Mouse (Mus musculus): ENCODE measurements around the gene Slc12a1. TPM values are rescaled to one million over a fixed set of nuclear protein-coding genes. Genes with fewer than 3 reads are reported as not detected.

Slc12a1 gene
- polyA plus RNA-seq (2017; shearing (Covaris generic)): not detected

GRCm38 (mm10) chr2:125152388-125152787 lies at the start of gene Slc12a1:
TSS of gene Slc12a1 (plus strand) at chr2:125152505.

GRCm38 (mm10) chr2:125123477-125123852 lies 28.8 kb upstream of the Slc12a1 start, which contains the start of gene Myef2:
TSS of gene Myef2 (minus strand) at chr2:125123661.

GRCm38 (mm10) chr2:125135903-125136811 lies 16.1 kb upstream of the Slc12a1 start, which contains the start of gene Ctxn2:
TSS of gene Ctxn2 (plus strand) at chr2:125136692.

DNA sequence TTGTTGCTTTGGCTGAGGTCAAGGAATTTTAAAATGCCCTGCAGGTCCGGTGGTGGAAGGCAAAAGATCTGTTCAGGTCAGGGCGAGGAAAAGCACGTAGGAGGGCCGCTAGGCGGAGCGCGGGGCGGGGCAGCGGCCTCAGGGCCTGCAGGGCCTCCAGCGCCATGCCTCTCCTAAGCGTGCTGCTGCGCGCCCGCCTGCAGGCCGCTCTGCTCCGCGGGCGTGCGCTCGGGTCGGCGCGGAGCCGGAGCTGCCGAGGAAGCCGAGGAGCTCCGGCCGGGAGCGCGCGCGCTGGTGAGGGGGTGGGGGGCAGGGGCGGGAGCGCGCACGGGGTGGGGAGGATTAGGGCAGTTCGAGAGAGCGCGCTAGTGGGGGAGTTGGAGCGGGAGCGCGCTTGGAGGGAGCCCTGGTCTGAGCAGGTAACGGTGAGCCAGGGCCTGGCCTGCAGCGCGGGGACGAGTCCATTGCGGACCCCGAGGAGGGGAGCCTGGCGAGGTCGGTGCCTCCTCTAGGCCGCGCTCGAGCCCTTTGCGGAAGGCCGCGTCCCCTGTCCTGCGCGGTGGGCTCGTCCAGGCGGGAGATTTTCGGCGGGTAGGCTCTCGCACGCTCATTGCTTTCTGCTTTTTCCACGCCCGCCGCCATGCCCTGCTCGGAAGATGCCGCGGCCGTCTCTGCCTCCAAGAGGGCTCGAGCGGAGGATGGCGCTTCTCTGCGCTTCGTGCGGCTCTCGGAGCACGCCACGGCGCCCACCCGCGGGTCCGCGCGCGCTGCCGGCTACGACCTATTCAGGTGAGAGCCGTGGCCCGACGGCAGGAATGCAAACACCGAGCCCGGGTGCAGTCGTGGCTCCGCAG lies 95.0 kb downstream of the Slc12a1 start, which contains the start of gene Dut:
Gene Dut (plus strand): TSS at position 83 of the 854 bp plus-strand sequence.

Other genes with a start within 250 kb of the Slc12a1 start
- gene Slc24a5, start 84.4 kb upstream of the Slc12a1 start, polyA plus RNA-seq (2017; shearing (Covaris generic)): 1.3 TPM
- gene Myef2, start 28.8 kb upstream of the Slc12a1 start, polyA plus RNA-seq (2017; shearing (Covaris generic)): 18.7 TPM
- not detected for gene Ctxn2, start 15.8 kb upstream of the Slc12a1 start, polyA plus RNA-seq (2017; shearing (Covaris generic))
- gene Dut, start 94.7 kb downstream of the Slc12a1 start, polyA plus RNA-seq (2017; shearing (Covaris generic)): 33.1 TPM